Mouse (Mus musculus) lung, postnatal 0 days (tissue): ENCODE measurements around the gene Arpc4.

Experiments
- CTCF ChIP-seq: IDR thresholded peaks from 2 replicates; pipeline ENCODE4 v1.5.1; 2016; ENCODE audit warnings: antibody characterized with exemption, mild to moderate bottlenecking
- EP300 ChIP-seq: IDR thresholded peaks from 2 replicates; pipeline ENCODE4 v1.6.1; 2016; ENCODE audit warnings: antibody characterized with exemption, mild to moderate bottlenecking, control low read depth

- TF ChIP-seq CTCF (no peak), EP300 (no peak)
Observed at GRCm38 (mm10) chr6:113370194-113370929, 7.6 kb upstream of the Arpc4 start.
